Mouse (Mus musculus): Measurements from ENCODE around the gene Rmi2.

The Rmi2 gene

GRCm38 (mm10) chr16:10919856-10920255 lies 85.0 kb downstream of the Rmi2 start:
- DNase-seq (ENCODE audit: low read depth, low spot score), result no peak

- no peak for DNase-seq (ENCODE audit: low read depth, low spot score)
These were observed 88.7 kb downstream of the Rmi2 start for GRCm38 (mm10) chr16:10923561-10923960.

- DNase-seq (ENCODE audit: low read depth, low spot score), result no peak
These were observed 90.8 kb downstream of the Rmi2 start for GRCm38 (mm10) chr16:10925591-10926180.

- DNase-seq (ENCODE audit: low read depth, low spot score), result no peak
These were observed 92.2 kb downstream of the Rmi2 start for GRCm38 (mm10) chr16:10927026-10927425.

GRCm38 (mm10) chr16:10933372-10933771 lies 98.5 kb downstream of the Rmi2 start:
- no peak for DNase-seq (ENCODE audit: low read depth, low spot score)

- DNase-seq (ENCODE audit: low read depth, low spot score), result no peak
These were observed 99.2 kb downstream of the Rmi2 start for GRCm38 (mm10) chr16:10934047-10934446.

GRCm38 (mm10) chr16:10936700-10937319 lies 102.0 kb downstream of the Rmi2 start:
- no peak for DNase-seq (ENCODE audit: low read depth, low spot score)

GRCm38 (mm10) chr16:10937497-10937896 lies 102.6 kb downstream of the Rmi2 start:
- no peak for DNase-seq (ENCODE audit: low read depth, low spot score)

GRCm38 (mm10) chr16:10939932-10940331 lies 105.1 kb downstream of the Rmi2 start:
- DNase-seq (ENCODE audit: low read depth, low spot score), result no peak

- peak; percentile 69 for DNase-seq (ENCODE audit: low read depth, low spot score)
These were observed 105.8 kb downstream of the Rmi2 start for GRCm38 (mm10) chr16:10940661-10941060.
